Mouse (Mus musculus): ENCODE measurements around the gene F2r.

DNA sequence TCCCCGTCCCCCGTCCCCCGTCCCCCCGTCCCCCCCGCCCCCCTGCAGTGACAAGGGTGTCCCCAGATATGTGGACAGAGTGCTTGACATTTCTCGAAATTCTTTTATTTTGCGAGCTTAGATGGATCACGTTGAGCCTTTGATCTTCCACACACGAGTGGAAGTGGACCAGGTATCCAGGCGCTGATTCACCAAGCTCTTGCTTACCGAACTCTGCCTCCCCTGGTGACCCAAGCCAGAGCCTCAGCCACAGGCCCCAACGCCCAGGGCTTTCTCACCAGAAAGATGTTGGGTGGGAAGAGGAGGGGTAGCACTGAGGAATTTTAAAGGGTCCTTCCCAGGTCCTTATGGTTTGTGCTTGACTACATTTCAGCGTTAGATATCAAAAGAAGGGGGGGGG lies 572 bp upstream of the F2r start:
- TF ChIP-seq CTCF (IDR thresholded peaks at IDR 0.05; ENCODE audit: borderline replicate concordance, extremely low read depth, insufficient read depth, insufficient read length) (no peak), POLR2A (IDR thresholded peaks at IDR 0.05; ENCODE audit: borderline replicate concordance, extremely low read depth, insufficient read depth, insufficient read length, poor library complexity, severe bottlenecking) (no peak)
